Mouse (Mus musculus) forebrain, embryonic 13.5 days (tissue): ENCODE data around the gene Adgrd1. TPM values are rescaled to one million over a fixed set of nuclear protein-coding genes. Genes with fewer than 3 reads are reported as not detected.
A peak's percentile ranks its signal among the peaks of the same experiment; 100 is the strongest.

ENCODE experiments used
- ATAC-seq: fragments of 200-750 bp; cut with Nextera tagmentation; 2 replicates; pipeline ENCODE4 v1.8.0; 2017
- H3K27ac ChIP-seq: fragments of 300-500 bp; sonication (generic); 2 replicates; pipeline ENCODE4 v1.5.1; 2015; ENCODE audit warnings: inconsistent platforms, mild to moderate bottlenecking, moderate library complexity
- H3K27me3 ChIP-seq: fragments of 300-500 bp; sonication (generic); 2 replicates; pipeline ENCODE4 v1.6.1; 2015; ENCODE audit warnings: mild to moderate bottlenecking, inconsistent platforms
- H3K36me3 ChIP-seq: fragments of 300-500 bp; sonication (generic); 2 replicates; pipeline ENCODE4 v1.6.1; 2015; ENCODE audit warnings: mild to moderate bottlenecking, inconsistent platforms; ENCODE audit not compliant: poor library complexity, severe bottlenecking
- H3K4me1 ChIP-seq: fragments of 300-500 bp; sonication (generic); 2 replicates; pipeline ENCODE4 v1.6.1; 2015; ENCODE audit warnings: inconsistent platforms
- H3K4me2 ChIP-seq: fragments of 300-500 bp; sonication (generic); 2 replicates; pipeline ENCODE4 v1.6.1; 2015; ENCODE audit warnings: inconsistent platforms, mild to moderate bottlenecking, moderate library complexity
- H3K4me3 ChIP-seq: fragments of 300-500 bp; sonication (generic); 2 replicates; pipeline ENCODE4 v1.5.1; 2015; ENCODE audit warnings: mild to moderate bottlenecking, inconsistent platforms
- H3K9ac ChIP-seq: fragments of 300-500 bp; sonication (generic); 2 replicates; pipeline ENCODE4 v1.6.1; 2015; ENCODE audit warnings: mild to moderate bottlenecking, inconsistent platforms
- H3K9me3 ChIP-seq: fragments of 300-500 bp; sonication (generic); replicated peaks from 2 replicates; pipeline ENCODE4 v1.6.1; 2016; ENCODE audit warnings: inconsistent platforms
- WGBS: fragments of 180-500 bp; shearing (Covaris S2); methylation state at CpG from one replicate; pipeline ENCODE4 v1.1.7; 2015; 5-methylcytosine and 5-hydroxymethylcytosine counted together
- polyA plus RNA-seq: library from polyadenylated mRNA; unstranded; fragments of >200 nt; fragmentation: Nextera tagmentation; extraction: Ambion mirVana; gene quantifications from 2 replicates; pipeline ENCODE4 v1.2.1, GENCODE M21; 2015

The Adgrd1 gene
- 0.05 and 0.09 TPM in 2 replicates for polyA plus RNA-seq

DNA sequence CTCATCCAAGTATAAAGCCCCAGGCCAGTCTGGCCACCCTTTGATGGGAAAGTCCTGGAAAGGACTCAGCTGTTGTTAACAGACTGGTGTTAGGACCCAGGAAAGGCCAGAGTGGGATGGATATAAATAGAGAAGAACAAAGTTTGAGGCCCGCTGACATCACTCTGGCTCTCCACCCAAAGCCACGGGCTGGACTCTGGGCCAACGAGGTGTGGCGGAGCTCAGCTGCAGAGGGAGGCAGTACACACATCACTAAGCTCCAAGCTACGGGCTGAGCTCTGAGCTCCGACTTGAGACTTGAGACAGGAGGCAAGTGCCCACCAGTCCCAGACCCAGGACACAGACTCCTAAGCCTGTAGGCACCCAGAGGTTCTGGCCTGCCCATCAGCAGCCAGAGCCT lies at the start of gene Adgrd1:
Adgrd1 (plus strand) TSS at position 240 of the 400 bp plus-strand sequence.
- 69% methylated on average over 6 of the region's 6 CpGs for WGBS
- no peaks in the 10 kb centered on the region for H3K9me3 ChIP-seq
- no peak for ATAC-seq

DNA sequence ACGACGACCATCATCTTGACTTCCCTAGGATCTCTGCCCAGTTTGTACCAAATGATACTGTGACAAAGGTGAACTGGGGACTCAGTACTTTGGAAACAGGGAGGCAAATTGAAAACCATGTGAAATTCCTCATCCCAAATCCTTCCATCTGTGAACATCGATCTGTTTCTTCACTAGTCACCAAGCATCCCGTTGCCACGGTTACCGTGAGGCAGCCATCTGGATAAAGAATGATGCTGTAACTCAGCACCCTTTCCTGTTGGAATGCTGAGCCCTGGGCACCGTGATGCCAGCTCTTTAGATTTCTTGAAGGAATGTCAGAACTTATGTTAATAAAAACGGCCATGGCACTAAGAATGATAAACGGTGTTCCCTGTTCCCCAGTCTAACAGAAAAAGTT lies 47.2 kb upstream of the Adgrd1 start:
- Histone ChIP-seq H3K27ac (peak overlapping the region; percentile 35; the same call in 1 of the 2 replicates), H3K9ac (no peak overlapping the region), H3K9me3 (no peaks in the 10 kb centered on the region), H3K4me1 (peaks cover 55% of the 10 kb centered on the region), H3K27me3 (no peaks in the 10 kb centered on the region), H3K4me3 (no peak overlapping the region), H3K36me3 (no peaks in the 10 kb centered on the region), H3K4me2 (no peak overlapping the region)
- ATAC-seq, result peak; percentile 37; the same call in 1 of the 2 replicates
- WGBS, result 60% methylated on average over 9 of the region's 9 CpGs

More for the DNA sequence above, at the start of gene Adgrd1:
- H3K9ac ChIP-seq, result no peak within 1 kb of the TSS
- peaks cover 17% of the 10 kb centered on the region for H3K4me1 ChIP-seq
- no peak within 1 kb of the TSS for H3K4me3 ChIP-seq
- no peaks in the 10 kb centered on the region for H3K36me3 ChIP-seq
- 0 out of 2 replicates have a peak, but pooled peaks cover 5% of the 10 kb centered on the region for H3K27me3 ChIP-seq
- no peak within 1 kb of the TSS for H3K4me2 ChIP-seq
- no peak within 1 kb of the TSS for H3K27ac ChIP-seq

DNA sequence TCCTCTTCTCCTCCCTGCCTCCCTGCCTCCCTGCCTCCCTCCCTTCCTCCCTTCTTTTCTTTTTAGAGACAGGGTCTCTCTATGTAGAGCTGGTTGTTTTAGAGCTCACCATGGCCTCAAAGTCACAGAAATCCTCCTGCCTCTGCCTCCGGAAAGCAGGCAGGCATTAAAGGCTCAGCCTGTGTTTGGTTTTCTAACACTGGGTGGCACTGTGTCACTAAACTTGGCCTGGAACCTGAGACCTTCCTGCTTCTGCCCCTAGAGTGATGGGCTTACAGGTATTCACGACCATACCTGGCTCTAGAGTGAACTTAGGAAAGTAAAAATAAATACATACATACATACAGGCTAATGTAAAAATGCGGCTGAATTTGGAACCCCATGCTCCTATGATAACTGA lies 44.6 kb upstream of the Adgrd1 start:
- Histone ChIP-seq H3K27me3 (no peaks in the 10 kb centered on the region), H3K4me2 (no peak overlapping the region), H3K27ac (peak overlapping the region; percentile 57), H3K9ac (no peak overlapping the region), H3K4me3 (no peak overlapping the region), H3K36me3 (no peaks in the 10 kb centered on the region), H3K4me1 (peaks cover 35% of the 10 kb centered on the region), H3K9me3 (no peaks in the 10 kb centered on the region)
- ATAC-seq, result no peak
- WGBS, result 89% methylated on average over 3 of the region's 3 CpGs

GRCm38 (mm10) chr5:129052636-129053355 lies 43.8 kb upstream of the Adgrd1 start:
- WGBS, result 3% methylated on average over 20 of the region's 20 CpGs
- Histone ChIP-seq H3K36me3 (no peaks in the 10 kb centered on the region), H3K9ac (peak overlapping the region; percentile 58; the same call in 1 of the 2 replicates), H3K27ac (peak overlapping the region; percentile 90), H3K27me3 (no peaks in the 10 kb centered on the region), H3K9me3 (no peaks in the 10 kb centered on the region), H3K4me2 (peak overlapping the region; percentile 51), H3K4me3 (no peak overlapping the region), H3K4me1 (peaks cover 29% of the 10 kb centered on the region)
- peak; percentile 90 for ATAC-seq

DNA sequence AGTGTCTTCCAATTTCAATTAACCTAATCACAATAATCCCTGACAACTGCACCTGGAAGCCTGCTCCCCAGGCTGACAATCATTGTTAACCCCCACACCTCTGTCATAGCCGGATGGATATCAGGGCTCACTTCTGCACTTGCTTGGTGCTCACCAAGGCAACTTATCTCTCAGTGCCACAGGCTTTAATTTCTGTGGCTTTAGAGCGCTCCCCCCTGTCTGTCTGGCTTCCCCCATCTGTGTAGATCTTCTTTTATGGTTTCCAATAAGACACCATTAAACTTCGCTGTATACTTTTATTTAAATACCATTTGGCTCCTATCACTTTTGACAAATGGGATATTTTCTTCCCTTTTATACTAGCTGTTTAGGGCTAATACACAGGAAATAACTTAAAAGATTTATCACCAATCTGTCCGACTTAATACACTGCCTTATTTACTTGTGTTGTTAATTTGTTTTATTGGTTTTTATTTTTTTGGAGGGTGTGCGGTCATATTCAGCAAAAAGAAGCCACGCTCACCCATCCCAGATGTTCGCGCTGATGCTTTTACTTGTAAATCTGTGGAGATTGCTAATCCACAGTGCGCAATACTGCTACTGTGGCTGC lies 41.8 kb upstream of the Adgrd1 start:
- WGBS, result 91% methylated on average over 9 of the region's 9 CpGs
- peaks cover 14% of the 10 kb centered on the region for H3K4me1 ChIP-seq
- no peak overlapping the region for H3K27ac ChIP-seq
- H3K9ac ChIP-seq, result no peak overlapping the region
- H3K36me3 ChIP-seq, result no peaks in the 10 kb centered on the region
- H3K27me3 ChIP-seq, result no peaks in the 10 kb centered on the region
- H3K4me3 ChIP-seq, result no peak overlapping the region
- no peaks in the 10 kb centered on the region for H3K9me3 ChIP-seq
- H3K4me2 ChIP-seq, result no peak overlapping the region
- ATAC-seq, result no peak

- H3K4me2 ChIP-seq, result no peak overlapping the region
- peaks cover 11% of the 10 kb centered on the region for H3K4me1 ChIP-seq
- ATAC-seq, result no peak
- no peaks in the 10 kb centered on the region for H3K36me3 ChIP-seq
- no peak overlapping the region for H3K27ac ChIP-seq
- H3K9me3 ChIP-seq, result no peaks in the 10 kb centered on the region
- peaks cover 12% of the 10 kb centered on the region for H3K27me3 ChIP-seq
- WGBS, result 82% methylated on average over 3 of the region's 3 CpGs
- H3K9ac ChIP-seq, result no peak overlapping the region
- H3K4me3 ChIP-seq, result no peak overlapping the region
Measured at GRCm38 (mm10) chr5:129059116-129059515, 37.4 kb upstream of the Adgrd1 start.

- WGBS, result 19% methylated on average over 13 of the region's 13 CpGs
- Histone ChIP-seq H3K9ac (no peak overlapping the region), H3K27ac (no peak overlapping the region), H3K27me3 (peaks cover 12% of the 10 kb centered on the region), H3K4me3 (no peak overlapping the region), H3K9me3 (no peaks in the 10 kb centered on the region), H3K36me3 (no peaks in the 10 kb centered on the region), H3K4me2 (no peak overlapping the region), H3K4me1 (peaks cover 11% of the 10 kb centered on the region)
- ATAC-seq, result peak; percentile 51; the same call in 1 of the 2 replicates
Measured at GRCm38 (mm10) chr5:129061579-129061978, 35.0 kb upstream of the Adgrd1 start.

DNA sequence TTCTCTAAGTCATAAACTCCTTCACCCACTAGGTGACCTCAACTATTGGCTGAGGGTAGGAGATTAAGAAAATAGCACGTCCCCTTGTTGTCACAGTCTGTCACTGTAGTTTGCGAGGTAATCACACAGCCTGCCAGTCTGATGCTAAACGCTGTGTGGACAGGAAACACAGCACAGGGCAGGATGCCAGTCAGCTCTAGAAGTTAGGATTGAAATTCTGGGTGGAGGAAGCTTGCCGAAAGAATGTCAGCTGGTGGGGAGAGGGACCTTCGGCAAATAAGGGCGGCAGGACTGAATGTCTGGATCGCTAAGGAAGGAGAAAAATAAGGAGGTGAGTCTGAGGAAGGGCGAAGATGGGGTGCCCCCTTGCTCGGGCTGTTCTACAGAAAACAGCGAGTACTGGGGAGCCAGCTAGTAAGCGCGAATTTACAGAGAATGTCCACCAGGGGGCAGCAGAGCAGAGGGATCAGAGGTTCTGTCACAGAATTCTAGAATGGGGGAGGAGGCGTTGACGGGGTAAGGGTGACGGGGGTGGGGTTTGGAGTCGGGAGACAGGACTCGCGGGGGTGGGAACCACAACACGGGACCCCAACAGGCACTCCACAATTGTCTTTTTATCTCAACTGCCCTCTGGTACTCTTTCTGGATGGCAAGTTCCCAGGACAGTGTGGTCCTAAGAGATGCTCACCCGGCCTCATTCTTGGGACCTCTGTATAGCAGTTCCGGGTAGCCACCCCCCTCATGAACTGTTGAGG lies 33.3 kb upstream of the Adgrd1 start:
- H3K27ac ChIP-seq, result no peak overlapping the region
- peak overlapping the region; percentile 23 for H3K4me3 ChIP-seq
- H3K36me3 ChIP-seq, result no peaks in the 10 kb centered on the region
- no peaks in the 10 kb centered on the region for H3K9me3 ChIP-seq
- 13% methylated on average over 21 of the region's 21 CpGs for WGBS
- H3K9ac ChIP-seq, result no peak overlapping the region
- ATAC-seq, result peak; percentile 72
- H3K27me3 ChIP-seq, result peaks cover 12% of the 10 kb centered on the region
- H3K4me1 ChIP-seq, result peaks cover 11% of the 10 kb centered on the region
- peak overlapping the region; percentile 58 for H3K4me2 ChIP-seq

GRCm38 (mm10) chr5:129063792-129064087 lies 32.8 kb upstream of the Adgrd1 start:
- Histone ChIP-seq H3K9me3 (no peaks in the 10 kb centered on the region), H3K4me2 (peak overlapping the region; percentile 58), H3K9ac (no peak overlapping the region), H3K36me3 (no peaks in the 10 kb centered on the region), H3K27me3 (peaks cover 12% of the 10 kb centered on the region), H3K27ac (no peak overlapping the region), H3K4me3 (peak overlapping the region; percentile 23), H3K4me1 (peaks cover 11% of the 10 kb centered on the region)
- peak; percentile 31; the same call in 1 of the 2 replicates for ATAC-seq
- 51% methylated on average over 8 of the region's 8 CpGs for WGBS

DNA sequence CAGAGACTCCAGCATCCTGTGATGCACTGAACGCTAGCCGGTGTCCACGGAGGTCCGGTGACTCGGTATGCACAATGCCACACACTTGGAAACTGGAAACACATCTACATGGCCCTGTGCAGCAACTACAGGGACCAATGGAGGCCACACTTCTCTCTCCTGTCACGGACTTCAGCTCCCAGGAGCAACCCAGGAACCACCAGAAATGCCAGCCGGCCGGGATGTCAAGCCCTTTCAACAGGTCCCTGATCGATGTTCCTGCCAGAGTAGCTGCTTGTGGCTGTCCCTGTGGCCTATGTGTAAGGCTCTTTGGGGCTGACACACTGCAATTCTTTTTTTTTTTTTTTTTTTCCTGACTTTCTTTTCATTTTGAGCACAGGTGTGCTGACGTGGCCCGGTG lies 32.4 kb upstream of the Adgrd1 start:
- Histone ChIP-seq H3K9ac (no peak overlapping the region), H3K4me3 (no peak overlapping the region), H3K4me1 (peaks cover 11% of the 10 kb centered on the region), H3K9me3 (no peaks in the 10 kb centered on the region), H3K36me3 (no peaks in the 10 kb centered on the region), H3K27me3 (peaks cover 12% of the 10 kb centered on the region), H3K4me2 (no peak overlapping the region), H3K27ac (no peak overlapping the region)
- no peak for ATAC-seq
- WGBS, result 85% methylated on average over 11 of the region's 11 CpGs

- Histone ChIP-seq H3K36me3 (no peaks in the 10 kb centered on the region), H3K27me3 (peaks cover 12% of the 10 kb centered on the region), H3K27ac (no peak overlapping the region), H3K4me3 (no peak overlapping the region), H3K4me2 (no peak overlapping the region), H3K9me3 (no peaks in the 10 kb centered on the region), H3K9ac (no peak overlapping the region), H3K4me1 (peaks cover 11% of the 10 kb centered on the region)
- ATAC-seq, result no peak
- WGBS, result 81% methylated on average over 12 of the region's 12 CpGs
Measured at GRCm38 (mm10) chr5:129065301-129065700, 31.2 kb upstream of the Adgrd1 start.

DNA sequence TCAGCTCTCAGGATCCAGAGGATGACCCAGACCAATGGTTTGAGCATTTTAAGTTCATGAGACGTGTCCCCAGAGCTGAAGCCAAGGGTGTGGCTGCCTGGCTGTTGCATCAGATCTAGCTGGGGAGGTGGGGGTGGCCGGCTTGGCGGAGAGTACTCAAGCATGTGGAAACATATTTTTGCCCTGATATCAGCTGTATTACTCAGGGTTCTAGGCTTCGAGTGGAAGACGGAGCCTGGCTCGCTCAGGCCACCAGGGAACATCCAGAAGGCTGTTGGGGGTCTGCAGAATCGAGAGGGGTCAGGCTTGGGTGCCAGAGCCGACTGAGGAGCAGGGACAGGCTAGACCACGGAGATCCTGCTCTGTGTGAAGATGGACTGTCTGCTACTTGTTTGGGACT lies 30.6 kb upstream of the Adgrd1 start:
- Histone ChIP-seq H3K4me1 (peaks cover 13% of the 10 kb centered on the region), H3K4me3 (no peak overlapping the region), H3K4me2 (no peak overlapping the region), H3K9ac (no peak overlapping the region), H3K9me3 (no peaks in the 10 kb centered on the region), H3K36me3 (no peaks in the 10 kb centered on the region), H3K27ac (no peak overlapping the region), H3K27me3 (peaks cover 5% of the 10 kb centered on the region)
- 87% methylated on average over 9 of the region's 9 CpGs for WGBS
- no peak for ATAC-seq
